Mouse (Mus musculus) ES-E14 (cell line): ENCODE measurements around the gene Trp53.

Source experiments
- CHD2 ChIP-seq: IDR thresholded peaks from 2 replicates; pipeline ENCODE4 v1.6.1; 2014; ENCODE audit warnings: mild to moderate bottlenecking, low read depth, low read length, inconsistent platforms
- HCFC1 ChIP-seq: IDR thresholded peaks from 2 replicates; pipeline ENCODE4 v1.6.1; 2012; ENCODE audit warnings: low read length, inconsistent platforms, borderline replicate concordance; ENCODE audit not compliant: insufficient read depth
- MAFK ChIP-seq: IDR thresholded peaks from 2 replicates; pipeline ENCODE4 v1.6.1; 2014; ENCODE audit warnings: mild to moderate bottlenecking, low read depth, low read length, inconsistent platforms; ENCODE audit not compliant: insufficient read depth
- ZC3H11A ChIP-seq: IDR thresholded peaks from 2 replicates; pipeline ENCODE4 v1.6.1; 2012; ENCODE audit warnings: low read depth, mild to moderate bottlenecking, inconsistent platforms, low read length, borderline replicate concordance
- ZNF384 ChIP-seq: IDR thresholded peaks from 2 replicates; pipeline ENCODE4 v1.6.1; 2012; ENCODE audit warnings: low read depth, low read length, inconsistent platforms

- no peak for TF ChIP-seq MAFK
- TF ChIP-seq ZNF384, result no peak
- TF ChIP-seq HCFC1, result no peak
- no peak for TF ChIP-seq ZC3H11A
- no peak for TF ChIP-seq CHD2
Measured at GRCm38 (mm10) chr11:69554539-69555140, 25.5 kb upstream of the Trp53 start.
